Comparison of ENCODE assay signal across 8 mouse cellular contexts in genomic region chr17:34029890-34030595, GRCm38 (mm10). TPM values are rescaled to one million over a fixed set of nuclear protein-coding genes. Genes with fewer than 3 reads are reported as not detected.
A peak's percentile ranks its signal among the peaks of the same experiment; 100 is the strongest.
DNase-seq lines count a peak whose midpoint lies in the region; ATAC-seq and TF ChIP-seq lines count a peak whose summit lies in the region.

No protein-coding gene starts in this region.

- peak overlapping the region; percentile 99; the same call in 1 of the 2 replicates for H3K27ac ChIP-seq in layer of hippocampus, adult 2 months
- H3K27ac ChIP-seq in embryonic facial prominence, embryonic 10.5 days (replicated peaks), result peak overlapping the region; percentile 98
- peak overlapping the region; percentile 97; the same call in 1 of the 2 replicates for H3K27ac ChIP-seq in hindbrain, embryonic 11.5 days (ENCODE audit: low read depth, low read length)
- H3K27ac ChIP-seq in midbrain, embryonic 10.5 days (replicated peaks), result peak overlapping the region; percentile 100

- peak overlapping the region; percentile 84 for H3K4me3 ChIP-seq in layer of hippocampus, adult 2 months
- H3K4me3 ChIP-seq in embryonic facial prominence, embryonic 10.5 days, result peak overlapping the region; percentile 96
- H3K4me3 ChIP-seq in hindbrain, embryonic 11.5 days (ENCODE audit: low read depth, low read length), result peak overlapping the region; percentile 92
- peak overlapping the region; percentile 99 for H3K4me3 ChIP-seq in midbrain, embryonic 10.5 days

- H3K9me3 ChIP-seq in embryonic facial prominence, embryonic 10.5 days, result no peaks in the 10 kb centered on the region
- no peaks in the 10 kb centered on the region for H3K9me3 ChIP-seq in hindbrain, embryonic 11.5 days (ENCODE audit: control insufficient read depth, low read length)
- no peaks in the 10 kb centered on the region for H3K9me3 ChIP-seq in midbrain, embryonic 10.5 days (replicated peaks)

- peak overlapping the region; percentile 96 for H3K9ac ChIP-seq in hindbrain, embryonic 11.5 days (ENCODE audit: low read depth, low read length)

- peaks cover 48% of the 10 kb centered on the region for H3K36me3 ChIP-seq in embryonic facial prominence, embryonic 10.5 days (replicated peaks)
- peaks cover 5% of the 10 kb centered on the region; the same call in 1 of the 2 replicates for H3K36me3 ChIP-seq in hindbrain, embryonic 11.5 days (ENCODE audit: control insufficient read depth, insufficient read depth, low read length)
- peaks cover 50% of the 10 kb centered on the region for H3K36me3 ChIP-seq in midbrain, embryonic 10.5 days

- peak overlapping the region; percentile 98 for H3K4me2 ChIP-seq in hindbrain, embryonic 11.5 days (replicated peaks; ENCODE audit: low read depth, low read length)

- no peaks in the 10 kb centered on the region for H3K27me3 ChIP-seq in embryonic facial prominence, embryonic 10.5 days (replicated peaks; ENCODE audit: low read depth, poor library complexity, severe bottlenecking)
- H3K27me3 ChIP-seq in hindbrain, embryonic 11.5 days (ENCODE audit: control insufficient read depth, insufficient read depth, low read length), result no peaks in the 10 kb centered on the region
- H3K27me3 ChIP-seq in midbrain, embryonic 10.5 days (ENCODE audit: low read depth, poor library complexity, severe bottlenecking), result no peaks in the 10 kb centered on the region

- DNase-seq in layer of hippocampus, adult 2 months (ENCODE audit: low spot score in 2 of 2), result no peak
- no peak for DNase-seq in layer of hippocampus, adult 9-10 months (ENCODE audit: low spot score)
- DNase-seq in embryonic facial prominence, embryonic 10.5 days (ENCODE audit: low spot score), result no peak
- no peak for DNase-seq in hindbrain, embryonic 11.5 days (ENCODE audit: low spot score)
- no peak for DNase-seq in midbrain, embryonic 10.5 days (ENCODE audit: low spot score)
- no peak for DNase-seq in c-Kit-positive CD71-positive TER-119-positive erythroid progenitor cells, embryonic 14.5 days (ENCODE audit: low spot score)
- no peak for DNase-seq in left cerebral cortex, adult 8-10 months (ENCODE audit: low spot score in 2 of 2)
- no peak for DNase-seq in right cerebral cortex, postnatal 14 days

- peaks cover 79% of the 10 kb centered on the region for H3K4me1 ChIP-seq in embryonic facial prominence, embryonic 10.5 days
- peaks cover 32% of the 10 kb centered on the region for H3K4me1 ChIP-seq in hindbrain, embryonic 11.5 days (replicated peaks; ENCODE audit: control insufficient read depth, insufficient read depth, low read length)
- peaks cover 79% of the 10 kb centered on the region for H3K4me1 ChIP-seq in midbrain, embryonic 10.5 days

- 85% methylated on average over 21 of the region's 21 CpGs for WGBS in embryonic facial prominence, embryonic 10.5 days
- 74% methylated on average over 21 of the region's 21 CpGs for WGBS in hindbrain, embryonic 11.5 days
- WGBS in midbrain, embryonic 10.5 days, result 69% methylated on average over 21 of the region's 21 CpGs

- TF ChIP-seq CTCF in layer of hippocampus, adult 2 months (conservative IDR thresholded peaks at IDR 0.05), result no peak

- ATAC-seq in hindbrain, embryonic 11.5 days (ENCODE audit: low FRiP score), result no peak

RNA-seq across cellular contexts. Expression of gene Slc39a7, which starts 1.4 kb away (rescaled TPM):
- 10 to 100 TPM; 97.7 to 98.9 TPM for total RNA-seq in layer of hippocampus, adult 2 months (2021)
- polyA plus RNA-seq in embryonic facial prominence, embryonic 10.5 days (2016; fragmentation: Nextera tagmentation; extraction: Ambion mirVana), result 167 and 177 TPM in 2 replicates
- 75.9 and 80.3 TPM in 2 replicates for polyA plus RNA-seq in hindbrain, embryonic 11.5 days (2014; fragmentation: Nextera tagmentation; extraction: Ambion mirVana)
- polyA plus RNA-seq in midbrain, embryonic 10.5 days (2016; fragmentation: Nextera tagmentation; extraction: Ambion mirVana), result 221 and 227 TPM in 2 replicates
- 10 to 100 TPM; 91.2 to 98.6 (median 95.0) TPM for total RNA-seq in left cerebral cortex, adult 8-10 months (2022)

RNA-seq across cellular contexts. Expression of gene Rxrb, which starts 1.6 kb away (rescaled TPM):
- 10 to 100 TPM; 80.6 to 85.5 TPM for total RNA-seq in layer of hippocampus, adult 2 months (2021)
- 44.7 and 47.9 TPM in 2 replicates for polyA plus RNA-seq in embryonic facial prominence, embryonic 10.5 days (2016; fragmentation: Nextera tagmentation; extraction: Ambion mirVana)
- polyA plus RNA-seq in hindbrain, embryonic 11.5 days (2014; fragmentation: Nextera tagmentation; extraction: Ambion mirVana), result 16.3 and 16.8 TPM in 2 replicates
- polyA plus RNA-seq in midbrain, embryonic 10.5 days (2016; fragmentation: Nextera tagmentation; extraction: Ambion mirVana), result 54.0 and 56.9 TPM in 2 replicates
- total RNA-seq in left cerebral cortex, adult 8-10 months (2022), result 10 to 100 TPM; 72.8 to 87.6 (median 78.1) TPM

RNA-seq across cellular contexts. Expression of gene H2-Ke6, which starts 2.2 kb away (rescaled TPM):
- total RNA-seq in layer of hippocampus, adult 2 months (2021), result 10 to 100 TPM; 55.6 to 59.5 TPM
- 41.4 and 44.8 TPM in 2 replicates for polyA plus RNA-seq in embryonic facial prominence, embryonic 10.5 days (2016; fragmentation: Nextera tagmentation; extraction: Ambion mirVana)
- polyA plus RNA-seq in hindbrain, embryonic 11.5 days (2014; fragmentation: Nextera tagmentation; extraction: Ambion mirVana), result 50.5 and 54.8 TPM in 2 replicates
- 120 and 128 TPM in 2 replicates for polyA plus RNA-seq in midbrain, embryonic 10.5 days (2016; fragmentation: Nextera tagmentation; extraction: Ambion mirVana)
- total RNA-seq in left cerebral cortex, adult 8-10 months (2022), result 10 to 100 TPM; 45.6 to 50.2 (median 46.4) TPM

RNA-seq across cellular contexts. Expression of gene Ring1, which starts 5.6 kb away (rescaled TPM):
- total RNA-seq in layer of hippocampus, adult 2 months (2021), result 10 to 100 TPM; 39.6 to 45.2 TPM
- polyA plus RNA-seq in embryonic facial prominence, embryonic 10.5 days (2016; fragmentation: Nextera tagmentation; extraction: Ambion mirVana), result 11.0 and 11.6 TPM in 2 replicates
- 5.9 and 6.3 TPM in 2 replicates for polyA plus RNA-seq in hindbrain, embryonic 11.5 days (2014; fragmentation: Nextera tagmentation; extraction: Ambion mirVana)
- 13.8 and 15.3 TPM in 2 replicates for polyA plus RNA-seq in midbrain, embryonic 10.5 days (2016; fragmentation: Nextera tagmentation; extraction: Ambion mirVana)
- total RNA-seq in left cerebral cortex, adult 8-10 months (2022), result 10 to 100 TPM; 31.4 to 43.5 (median 36.1) TPM

RNA-seq across cellular contexts. Expression of gene Col11a2, which starts 9.2 kb away (rescaled TPM):
- 10 to 100 TPM; 18.9 to 23.1 TPM for total RNA-seq in layer of hippocampus, adult 2 months (2021)
- 1.0 and 1.2 TPM in 2 replicates for polyA plus RNA-seq in embryonic facial prominence, embryonic 10.5 days (2016; fragmentation: Nextera tagmentation; extraction: Ambion mirVana)
- polyA plus RNA-seq in hindbrain, embryonic 11.5 days (2014; fragmentation: Nextera tagmentation; extraction: Ambion mirVana), result 0.91 and 1.4 TPM in 2 replicates
- polyA plus RNA-seq in midbrain, embryonic 10.5 days (2016; fragmentation: Nextera tagmentation; extraction: Ambion mirVana), result 0.92 and 1.1 TPM in 2 replicates
- total RNA-seq in left cerebral cortex, adult 8-10 months (2022), result 10 to 100 TPM; 12.6 to 18.0 (median 16.8) TPM
